Mouse (Mus musculus): ENCODE measurements at regions not wholly inside any gene's neighbourhood (a gene's known extent, or its start where the extent isn't known, plus 50 kb on each side); places are given as distances from the start of the nearest gene placed in this dataset.

- Histone ChIP-seq H3K27ac (ENCODE audit: insufficient read depth, low read depth) (no peak overlapping the region), H3K27me3 (replicated peaks) (no peaks in the 10 kb centered on the region), H3K79me2 (replicated peaks; ENCODE audit: control insufficient read depth, extremely low read depth, insufficient read depth, poor library complexity, severe bottlenecking) (no peaks in the 10 kb centered on the region), H3K4me3 (replicated peaks in 1 of 3; ENCODE audit: low read depth in 2 of 3, low read length in 2 of 3, poor library complexity in 1 of 3) (no peak overlapping the region), H3K9ac (ENCODE audit: insufficient read depth, low read depth) (no peak overlapping the region), H3K4me2 (ENCODE audit: insufficient read depth, low read depth, poor library complexity, severe bottlenecking) (no peak overlapping the region), H3K9me3 (replicated peaks; ENCODE audit: low read length) (peaks cover 32% of the 10 kb centered on the region), H3K4me1 (ENCODE audit: control insufficient read depth in 1 of 2, insufficient read depth in 2 of 2) (no peaks in the 10 kb centered on the region), H3K36me3 (replicated peaks in 1 of 2; ENCODE audit: control insufficient read depth in 1 of 2, insufficient read depth in 1 of 2, low read length in 1 of 2) (no peaks in the 10 kb centered on the region)
- dilution Hi-C loops (cut with MboI; ENCODE audit: extremely low pct_ligation_motif_present, extremely low pct_unique_long_range_greater_than_20kb, low sequenced_read_pairs) = no loop called here
- TF ChIP-seq UBTF (IDR thresholded peaks at IDR 0.05; ENCODE audit: low read depth, low read length) (no peak), MEF2A (IDR thresholded peaks at IDR 0.05; ENCODE audit: borderline replicate concordance, low read depth, low read length) (no peak), MAFK (IDR thresholded peaks at IDR 0.05; ENCODE audit: insufficient replicate concordance, low read length) (no peak), CHD1 (IDR thresholded peaks at IDR 0.05; ENCODE audit: low read depth, low read length) (no peak), EP300 (IDR thresholded peaks at IDR 0.05; ENCODE audit: low read length) (no peak), GABPA (IDR thresholded peaks at IDR 0.05; ENCODE audit: insufficient replicate concordance, low read depth, low read length) (no peak), IRF4 (IDR thresholded peaks at IDR 0.05; ENCODE audit: low read depth, low read length) (no peak), ZNF384 (IDR thresholded peaks at IDR 0.05; ENCODE audit: low read depth, low read length) (no peak), ELF1 (IDR thresholded peaks at IDR 0.05; ENCODE audit: low read depth, low read length) (no peak), JUN (IDR thresholded peaks at IDR 0.05; ENCODE audit: insufficient read depth, low read depth, low read length) (no peak), SMC3 (IDR thresholded peaks at IDR 0.05; ENCODE audit: low read depth, low read length) (no peak)
- no peak for DNase-seq (ENCODE audit: extremely low read depth)
- in situ Hi-C loops (cut with MboI; ENCODE audit: low pct_ligation_motif_present, low pct_unique_long_range_greater_than_20kb, low sequenced_read_pairs) = no loop called here
Observed at GRCm38 (mm10) chr1:98923043-98923442, 502.1 kb downstream of the Slco6d1 start.

- no peak for TF ChIP-seq BHLHE40 (IDR thresholded peaks at IDR 0.05; ENCODE audit: low read depth, low read length)
- no peak overlapping the region for H3K4me2 ChIP-seq (ENCODE audit: insufficient read depth, low read depth, poor library complexity, severe bottlenecking)
- H3K27ac ChIP-seq (ENCODE audit: insufficient read depth, low read depth) = no peak overlapping the region
- H3K4me3 ChIP-seq (replicated peaks in 1 of 3; ENCODE audit: low read depth in 2 of 3, low read length in 2 of 3, poor library complexity in 1 of 3) = no peak overlapping the region
- no peaks in the 10 kb centered on the region for H3K36me3 ChIP-seq (replicated peaks in 1 of 2; ENCODE audit: control insufficient read depth in 1 of 2, insufficient read depth in 1 of 2, low read length in 1 of 2)
- no peak overlapping the region for H3K9ac ChIP-seq (ENCODE audit: insufficient read depth, low read depth)
- peaks cover 27% of the 10 kb centered on the region for H3K9me3 ChIP-seq (replicated peaks; ENCODE audit: low read length)
- dilution Hi-C loops (cut with MboI; ENCODE audit: extremely low pct_ligation_motif_present, extremely low pct_unique_long_range_greater_than_20kb, low sequenced_read_pairs) (no loop called here), in situ Hi-C loops (cut with MboI; ENCODE audit: low pct_ligation_motif_present, low pct_unique_long_range_greater_than_20kb, low sequenced_read_pairs) (no loop called here)
- no peaks in the 10 kb centered on the region for H3K79me2 ChIP-seq (replicated peaks; ENCODE audit: control insufficient read depth, extremely low read depth, insufficient read depth, poor library complexity, severe bottlenecking)
- no peaks in the 10 kb centered on the region for H3K4me1 ChIP-seq (ENCODE audit: control insufficient read depth in 1 of 2, insufficient read depth in 2 of 2)
- DNase-seq (ENCODE audit: extremely low read depth) = no peak
- H3K27me3 ChIP-seq (replicated peaks) = no peaks in the 10 kb centered on the region
Observed at GRCm38 (mm10) chr1:98924933-98925332, 504.0 kb downstream of the Slco6d1 start.

DNA sequence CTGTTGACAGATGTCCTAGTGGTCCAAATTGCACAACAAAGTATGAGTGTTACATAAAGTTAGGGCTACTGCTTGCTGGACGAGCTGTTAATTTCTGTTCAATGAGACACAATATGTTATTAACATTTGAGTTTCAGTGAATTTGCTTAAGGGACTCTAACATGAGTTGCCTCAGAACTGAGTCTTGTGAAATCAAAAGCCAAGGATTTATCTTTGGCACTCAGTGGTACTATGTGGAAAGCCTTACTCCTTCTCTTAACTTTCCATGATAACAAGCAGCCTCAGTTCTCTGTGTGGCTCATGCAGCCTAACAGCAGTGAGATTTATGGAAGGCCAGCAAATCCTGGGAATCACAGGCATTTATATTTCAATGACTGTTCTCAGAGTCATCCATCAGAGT, 510.0 kb downstream of the Slco6d1 start:
- TF ChIP-seq MAFK (IDR thresholded peaks at IDR 0.05; ENCODE audit: insufficient replicate concordance, low read length) (no peak), ZMIZ1 (IDR thresholded peaks at IDR 0.05; ENCODE audit: low read depth, low read length) (no peak), POLR2A (IDR thresholded peaks at IDR 0.05; ENCODE audit: low read depth, low read length) (no peak), EP300 (IDR thresholded peaks at IDR 0.05; ENCODE audit: low read length) (no peak), SMC3 (IDR thresholded peaks at IDR 0.05; ENCODE audit: low read depth, low read length) (no peak), E2F4 (IDR thresholded peaks at IDR 0.05; ENCODE audit: insufficient replicate concordance, low read depth, low read length) (no peak), CHD2 (IDR thresholded peaks at IDR 0.05; ENCODE audit: low read length) (no peak), MAZ (IDR thresholded peaks at IDR 0.05; ENCODE audit: low read depth, low read length) (no peak), HCFC1 (IDR thresholded peaks at IDR 0.05; ENCODE audit: low read depth, low read length) (no peak), SIN3A (IDR thresholded peaks at IDR 0.05; ENCODE audit: low read length) (no peak), MXI1 (IDR thresholded peaks at IDR 0.05; ENCODE audit: low read depth, low read length) (no peak), CHD1 (IDR thresholded peaks at IDR 0.05; ENCODE audit: low read depth, low read length) (no peak), USF1 (IDR thresholded peaks at IDR 0.05; ENCODE audit: low read depth, low read length) (no peak)
- H3K4me2 ChIP-seq (ENCODE audit: insufficient read depth, low read depth, poor library complexity, severe bottlenecking) = no peak overlapping the region
- no peaks in the 10 kb centered on the region for H3K27me3 ChIP-seq (replicated peaks)
- dilution Hi-C loops (cut with MboI; ENCODE audit: extremely low pct_ligation_motif_present, extremely low pct_unique_long_range_greater_than_20kb, low sequenced_read_pairs) (no loop called here), in situ Hi-C loops (cut with MboI; ENCODE audit: low pct_ligation_motif_present, low pct_unique_long_range_greater_than_20kb, low sequenced_read_pairs) (no loop called here)
- no peak overlapping the region for H3K4me3 ChIP-seq (replicated peaks in 1 of 3; ENCODE audit: low read depth in 2 of 3, low read length in 2 of 3, poor library complexity in 1 of 3)
- peaks cover 11% of the 10 kb centered on the region for H3K9me3 ChIP-seq (replicated peaks; ENCODE audit: low read length)
- no peak overlapping the region for H3K27ac ChIP-seq (ENCODE audit: insufficient read depth, low read depth)
- H3K79me2 ChIP-seq (replicated peaks; ENCODE audit: control insufficient read depth, extremely low read depth, insufficient read depth, poor library complexity, severe bottlenecking) = no peaks in the 10 kb centered on the region
- no peak overlapping the region for H3K9ac ChIP-seq (ENCODE audit: insufficient read depth, low read depth)
- no peaks in the 10 kb centered on the region for H3K36me3 ChIP-seq (replicated peaks in 1 of 2; ENCODE audit: control insufficient read depth in 1 of 2, insufficient read depth in 1 of 2, low read length in 1 of 2)
- no peaks in the 10 kb centered on the region for H3K4me1 ChIP-seq (ENCODE audit: control insufficient read depth in 1 of 2, insufficient read depth in 2 of 2)
- DNase-seq (ENCODE audit: extremely low read depth) = no peak
